Mouse (Mus musculus) liver, adult 2 months (tissue): ENCODE data around the gene Arl2bp.

Experiments used
- CTCF ChIP-seq: fragments of 200-500 bp; IDR thresholded peaks from 2 replicates; pipeline ENCODE4 v1.5.1; 2011; ENCODE audit warnings: low read depth, low read length, control low read depth
- POLR2A ChIP-seq: fragments of 200-500 bp; IDR thresholded peaks from 2 replicates; pipeline ENCODE4 v1.6.1; 2011; ENCODE audit warnings: low read length, control low read depth; ENCODE audit not compliant: insufficient read depth; ENCODE audit errors: extremely low read depth

DNA sequence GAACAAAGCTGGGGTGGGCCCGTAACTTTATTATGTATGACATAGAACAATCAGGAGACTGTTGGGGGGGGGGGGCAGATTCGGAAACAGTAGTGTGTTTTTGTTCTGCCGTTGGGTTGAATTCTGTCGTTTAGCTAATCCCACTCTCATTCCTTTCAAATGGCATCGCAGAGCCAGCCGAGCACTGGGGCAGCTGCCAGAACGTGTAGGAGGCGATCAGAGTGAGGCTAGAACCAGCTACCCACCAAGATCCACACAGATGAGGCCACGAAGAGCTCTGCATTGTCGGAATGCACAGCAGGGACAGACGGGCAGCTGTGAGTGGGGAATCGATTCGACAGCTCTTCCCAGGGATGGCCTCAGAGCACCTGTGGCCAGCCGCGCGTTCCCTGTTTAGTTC lies 33.0 kb downstream of the Arl2bp start:
- TF ChIP-seq CTCF (no peak), POLR2A (no peak)
